Mouse (Mus musculus): ENCODE measurements around the gene Psmc5.

GRCm38 (mm10) chr11:106307432-106307831, 51.5 kb downstream of the Psmc5 start:
- TF ChIP-seq POLR2A (IDR thresholded peaks at IDR 0.05; ENCODE audit: insufficient read length, low read depth) (no peak), MYOD1 (IDR thresholded peaks at IDR 0.05; ENCODE audit: control insufficient read depth in 1 of 3, insufficient read length in 2 of 3, low read depth in 2 of 3) (no peak), E2F4 (IDR thresholded peaks at IDR 0.05; ENCODE audit: insufficient read depth) (no peak), USF1 (IDR thresholded peaks at IDR 0.05; ENCODE audit: low read depth) (no peak), CEBPB (IDR thresholded peaks at IDR 0.05; ENCODE audit: insufficient read depth, poor library complexity, severe bottlenecking) (no peak), MAX (IDR thresholded peaks at IDR 0.05; ENCODE audit: low read depth) (no peak)
